Mouse (Mus musculus): ENCODE data around the gene 1110017D15Rik.

GRCm38 (mm10) chr4:41480254-41480653 is 36.9 kb downstream of the 1110017D15Rik start:
- TF ChIP-seq CTCF (conservative IDR thresholded peaks at IDR 0.05; ENCODE audit: insufficient read depth, insufficient read length, low read depth, low read length), result no peak
- no peak for TF ChIP-seq POLR2A (IDR thresholded peaks at IDR 0.05; ENCODE audit: low read depth, low read length)

Data from kidney, adult 2 months (tissue).